Mouse (Mus musculus) retina, adult 2 months (tissue): ENCODE measurements around the gene Mrnip.
"Not testable (repeated sequence)": the region's sequence is repeated elsewhere in the genome, so short reads cannot be mapped to it uniquely, and the experiment has no call there.

ENCODE experiments used
- DNase-seq: peaks from one replicate; pipeline ENCODE4 v3.0.0-alpha.2; 2012; ENCODE audit warnings: low read depth, low spot score

Gene Mrnip

GRCm38 (mm10) chr11:50174111-50174729 is at the start of gene Mrnip:
Gene Mrnip (plus strand): TSS chr11:50174444.
- not testable (repeated sequence) for DNase-seq

- DNase-seq: no peak
Observed at GRCm38 (mm10) chr11:50127781-50128180, 46.5 kb upstream of the Mrnip start.

GRCm38 (mm10) chr11:50130811-50131766 is 43.2 kb upstream of the Mrnip start, which contains the start of gene Tbc1d9b:
Gene Tbc1d9b (plus strand): TSS chr11:50131396.
- peak; percentile 70 for DNase-seq

GRCm38 (mm10) chr11:50131801-50132201 is 42.4 kb upstream of the Mrnip start:
- DNase-seq: no peak

GRCm38 (mm10) chr11:50132265-50132664 is 42.0 kb upstream of the Mrnip start:
- no peak for DNase-seq

- no peak for DNase-seq
Observed at GRCm38 (mm10) chr11:50134136-50134859, 39.9 kb upstream of the Mrnip start.

GRCm38 (mm10) chr11:50138206-50138822 is 35.9 kb upstream of the Mrnip start:
- no peak for DNase-seq

- DNase-seq: no peak
Observed at GRCm38 (mm10) chr11:50139571-50139970, 34.7 kb upstream of the Mrnip start.

GRCm38 (mm10) chr11:50145529-50145928 is 28.7 kb upstream of the Mrnip start:
- DNase-seq: no peak

GRCm38 (mm10) chr11:50146121-50146520 is 28.1 kb upstream of the Mrnip start:
- no peak for DNase-seq

GRCm38 (mm10) chr11:50147267-50147957 is 26.8 kb upstream of the Mrnip start:
- no peak for DNase-seq

- DNase-seq: no peak
Observed at GRCm38 (mm10) chr11:50147958-50148476, 26.2 kb upstream of the Mrnip start.

GRCm38 (mm10) chr11:50149200-50149599 is 25.0 kb upstream of the Mrnip start:
- DNase-seq: no peak

- DNase-seq: no peak
Observed at GRCm38 (mm10) chr11:50149603-50150150, 24.6 kb upstream of the Mrnip start.

- DNase-seq: no peak
Observed at GRCm38 (mm10) chr11:50151374-50151773, 22.9 kb upstream of the Mrnip start.

- DNase-seq: no peak
Observed at GRCm38 (mm10) chr11:50154166-50154565, 20.1 kb upstream of the Mrnip start.

- DNase-seq: no peak
Observed at GRCm38 (mm10) chr11:50154777-50155520, 19.3 kb upstream of the Mrnip start.

- DNase-seq: no peak
Observed at GRCm38 (mm10) chr11:50155785-50156184, 18.5 kb upstream of the Mrnip start.

- DNase-seq: no peak
Observed at GRCm38 (mm10) chr11:50156725-50157258, 17.5 kb upstream of the Mrnip start.
